Mouse (Mus musculus) right cerebral cortex, postnatal 36 days (tissue): ENCODE results near the gene Siva1.
A peak's percentile ranks its signal among the peaks of the same experiment; 100 is the strongest.

Experiments used
- DNase-seq, 2 experiments: peaks; one replicate each; pipeline ENCODE4 v3.0.0; 2022; ENCODE audit warnings: low spot score in 2 of 2, mixed read lengths in 1 of 2

The Siva1 gene

DNA sequence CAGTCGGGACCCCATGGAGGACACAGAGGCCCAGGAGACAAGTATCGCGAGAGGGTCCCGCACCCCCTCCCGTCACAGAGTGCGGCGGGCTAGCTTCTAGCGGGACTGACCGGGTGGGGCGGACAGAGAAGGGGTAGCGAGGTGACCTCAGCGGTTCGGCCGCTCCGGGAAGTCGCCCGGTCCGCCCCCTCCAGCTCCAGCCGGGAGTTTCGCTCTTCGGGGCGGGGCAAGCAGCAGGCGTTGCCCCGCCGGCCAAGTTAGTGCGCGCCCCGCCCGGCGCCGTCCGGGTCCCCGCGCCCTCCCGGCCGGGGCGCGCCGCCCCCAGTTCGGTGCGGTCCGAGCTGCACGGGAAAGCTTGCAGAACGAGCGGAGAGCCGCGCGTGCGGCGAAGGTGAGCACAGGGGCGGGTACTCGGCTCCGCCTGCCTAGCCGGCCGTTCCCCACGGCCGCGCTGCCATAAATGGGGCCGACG lies 34.1 kb downstream of the Siva1 start, which contains the start of gene Zbtb42:
Zbtb42 (plus strand) TSS at position 274 of the 472 bp plus-strand sequence.
- DNase-seq: no peak

DNA sequence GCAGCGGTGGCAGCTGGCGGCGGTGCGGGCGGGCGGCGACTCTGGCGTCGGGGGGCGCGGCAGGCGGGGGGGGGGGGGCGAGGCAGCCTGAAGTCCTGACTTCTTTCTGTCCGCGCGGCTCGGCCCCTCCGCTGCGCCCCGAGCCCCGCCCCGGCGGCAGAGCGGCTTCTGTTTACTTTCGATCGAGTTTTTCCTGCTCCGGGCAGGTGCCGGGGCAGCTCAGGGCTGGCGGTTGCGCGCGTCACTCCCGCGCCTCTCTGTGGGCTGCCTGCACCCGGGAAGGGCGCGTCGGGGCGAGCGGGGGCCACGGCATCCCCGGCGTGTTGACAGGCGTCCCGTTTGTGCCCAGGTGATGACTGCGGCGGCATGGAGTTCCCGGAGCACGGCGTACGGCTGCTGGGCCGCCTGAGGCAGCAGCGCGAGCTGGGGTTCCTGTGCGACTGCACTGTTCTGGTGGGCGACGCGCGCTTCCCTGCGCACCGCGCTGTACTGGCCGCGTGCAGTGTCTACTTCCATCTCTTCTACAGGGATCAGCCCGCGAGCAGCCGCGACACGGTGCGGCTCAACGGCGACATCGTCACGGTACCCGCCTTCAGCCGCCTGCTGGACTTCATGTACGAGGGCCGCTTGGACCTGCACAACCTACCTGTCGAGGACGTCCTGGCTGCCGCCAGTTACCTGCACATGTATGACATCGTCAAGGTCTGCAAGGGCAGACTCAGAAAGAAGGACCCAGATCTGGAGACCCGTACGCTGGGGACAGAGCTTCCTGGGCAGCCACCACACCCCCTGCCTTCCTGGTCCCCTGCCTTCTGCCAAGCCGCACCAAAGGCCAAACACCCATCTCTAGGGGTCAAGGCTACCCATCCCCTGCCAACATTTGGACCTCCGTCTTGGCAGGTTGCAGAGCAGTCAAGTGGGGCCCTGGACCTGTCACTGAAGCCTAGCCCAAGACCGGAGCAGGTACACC lies 34.8 kb downstream of the Siva1 start:
- DNase-seq: no peak

DNA sequence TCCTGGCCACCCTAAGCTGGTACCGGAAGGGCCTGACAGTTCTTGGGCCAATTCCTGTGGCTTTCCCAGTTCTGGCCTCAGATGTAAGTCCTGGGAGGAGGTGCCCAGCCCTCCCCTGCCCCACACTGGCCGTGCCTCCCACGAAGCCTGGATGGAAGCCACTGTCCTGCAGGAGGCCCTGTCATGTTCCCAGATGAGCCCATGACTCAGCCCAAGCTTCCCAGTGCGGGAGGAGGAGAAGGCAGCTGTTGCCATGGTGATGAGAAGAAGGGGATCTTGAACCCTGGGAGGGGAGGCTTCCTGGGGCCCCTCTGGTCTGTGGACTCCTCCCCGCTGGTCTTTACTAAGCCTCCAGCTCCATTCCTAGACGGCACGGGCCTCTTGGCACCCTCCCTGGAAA lies 38.9 kb downstream of the Siva1 start:
- no peak for DNase-seq

DNA sequence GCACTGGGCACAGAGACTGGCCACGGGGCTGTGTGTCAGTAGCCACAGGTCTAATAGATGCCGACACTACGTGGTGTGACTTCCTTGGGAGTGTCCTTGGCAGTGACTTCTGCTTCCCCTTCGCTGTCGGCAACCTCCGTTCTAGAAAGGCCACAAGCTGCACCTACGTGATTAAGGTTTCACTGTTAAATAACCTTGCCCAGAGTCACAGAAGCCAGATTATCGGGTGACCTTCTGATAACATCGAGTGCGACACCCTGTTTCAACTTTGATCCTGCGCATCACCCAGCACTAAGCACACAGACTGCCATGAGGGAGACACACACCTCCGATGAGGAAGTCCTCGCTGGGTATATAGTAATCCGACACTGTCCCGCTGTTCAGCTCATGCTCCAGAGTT lies 44.0 kb downstream of the Siva1 start:
- no peak for DNase-seq

DNA sequence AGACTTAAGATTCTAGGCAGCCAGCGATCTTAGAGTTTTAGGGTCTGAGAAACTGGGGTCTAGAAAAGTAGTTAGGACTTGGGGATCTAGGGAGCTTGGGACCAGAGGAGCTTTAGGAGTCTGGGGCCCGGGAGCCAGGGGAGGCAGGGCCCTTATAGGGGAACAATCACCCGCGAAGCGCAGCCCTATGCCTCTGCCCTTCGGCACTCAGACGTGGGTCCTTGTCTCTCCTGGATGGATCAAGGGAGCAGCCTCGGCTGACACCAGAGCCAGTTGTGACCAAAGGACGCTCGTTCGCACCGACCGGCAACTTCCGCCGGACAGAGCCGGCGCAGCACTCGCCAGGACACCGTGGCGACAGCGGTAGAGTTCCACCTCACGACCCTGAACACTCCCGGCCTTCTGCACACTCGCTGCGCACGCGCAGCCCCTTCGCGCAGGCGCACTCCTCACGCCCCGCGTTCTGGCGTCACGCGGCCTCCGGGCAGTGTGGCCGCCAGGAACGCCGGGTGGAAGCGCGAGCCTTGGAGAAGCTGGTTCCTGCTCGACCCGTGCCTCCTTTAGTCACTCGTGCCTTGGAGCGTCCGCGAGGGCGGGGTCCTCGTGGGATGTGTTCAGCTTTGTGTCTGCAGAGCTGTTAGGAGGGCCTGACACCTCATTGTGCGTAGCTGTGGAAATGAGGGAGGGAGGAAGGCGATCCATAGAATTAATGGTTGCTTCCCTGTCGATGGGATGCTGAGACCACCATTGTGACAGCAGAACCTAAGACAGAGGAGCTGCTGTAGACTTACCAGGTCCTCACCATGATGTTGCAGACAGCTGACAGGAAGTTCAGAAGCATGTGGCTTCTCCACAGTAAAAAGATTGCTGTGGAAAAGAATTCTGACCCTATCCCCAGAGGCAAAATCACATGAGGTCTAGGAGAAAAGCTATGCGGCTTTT lies 49.0 kb downstream of the Siva1 start:
- DNase-seq: peak; percentile 91

DNA sequence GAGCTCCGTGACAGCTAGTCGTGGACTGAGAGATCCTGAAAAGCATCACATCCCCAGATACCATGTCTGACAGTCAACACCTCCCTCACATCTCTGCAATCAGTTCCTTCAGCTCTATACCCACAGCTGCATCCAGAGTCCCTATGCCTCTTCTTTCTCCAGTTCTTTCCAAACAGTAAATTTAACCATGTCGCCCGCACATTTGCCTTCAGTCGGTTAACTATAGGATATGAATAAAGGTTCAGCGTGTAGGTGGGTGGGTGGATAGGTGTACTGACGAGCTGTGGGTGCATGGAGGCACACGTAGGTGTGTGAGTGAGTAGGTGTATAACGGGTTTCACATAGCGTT lies 49.6 kb downstream of the Siva1 start:
- no peak for DNase-seq

DNA sequence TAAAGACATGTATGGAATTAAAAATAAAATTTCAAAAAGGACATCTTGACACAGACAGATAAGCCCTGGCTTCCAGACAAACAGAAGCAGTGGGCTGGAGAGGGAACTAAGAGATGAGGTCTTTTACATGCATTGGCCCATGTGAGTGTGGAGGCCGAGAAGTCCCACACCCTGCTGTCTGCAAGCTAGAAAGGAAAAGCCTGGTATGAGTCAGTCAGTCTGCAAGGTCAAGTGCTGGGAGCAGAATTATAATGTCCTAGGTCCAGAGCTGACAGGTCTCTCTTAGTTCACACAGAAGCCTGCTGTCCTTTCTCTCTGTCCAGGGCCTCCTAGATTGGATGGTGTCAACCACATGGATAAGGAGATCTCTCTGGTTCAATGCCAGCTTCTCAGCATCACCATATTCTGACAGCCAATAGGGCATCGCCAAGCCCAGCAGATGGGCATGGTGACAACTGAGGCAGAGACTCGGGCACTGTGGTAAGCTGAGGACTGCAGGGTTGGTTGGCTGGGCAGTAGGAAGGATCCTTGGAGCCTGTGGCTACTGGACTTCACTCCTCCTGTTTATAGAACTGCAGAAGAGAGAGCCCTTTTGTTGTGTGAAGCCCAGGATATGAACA lies 52.4 kb downstream of the Siva1 start:
- no peak for DNase-seq
